Mouse (Mus musculus) heart, embryonic 10.5 days (tissue): ENCODE measurements at regions not wholly inside any gene's neighbourhood (a gene's known extent, or its start where the extent isn't known, plus 50 kb on each side); places are given as distances from the start of the nearest gene placed in this dataset.
"Not testable (repeated sequence)": the region's sequence is repeated elsewhere in the genome, so short reads cannot be mapped to it uniquely, and the experiment has no call there.

Experiments used
- DNase-seq: peaks from one replicate; pipeline ENCODE4 v3.0.0-alpha.2; 2017; ENCODE audit warnings: low spot score
- H3K27ac ChIP-seq: fragments of 300-500 bp; sonication (generic); 2 replicates; pipeline ENCODE4 v1.5.1; 2016; ENCODE audit warnings: mild to moderate bottlenecking
- H3K27me3 ChIP-seq: fragments of 300-500 bp; sonication (generic); 2 replicates; pipeline ENCODE4 v1.6.1; 2016; ENCODE audit warnings: mild to moderate bottlenecking; ENCODE audit not compliant: poor library complexity, insufficient read depth, severe bottlenecking
- H3K36me3 ChIP-seq: fragments of 300-500 bp; sonication (generic); 2 replicates; pipeline ENCODE4 v1.6.1; 2016; ENCODE audit warnings: mild to moderate bottlenecking, moderate library complexity
- H3K4me1 ChIP-seq: fragments of 300-500 bp; sonication (generic); 2 replicates; pipeline ENCODE4 v1.6.1; 2016; ENCODE audit warnings: mild to moderate bottlenecking
- H3K4me3 ChIP-seq: fragments of 300-500 bp; sonication (generic); 2 replicates; pipeline ENCODE4 v1.5.1; 2016; ENCODE audit warnings: mild to moderate bottlenecking, moderate library complexity
- H3K9me3 ChIP-seq: fragments of 300-500 bp; sonication (generic); 2 replicates; pipeline ENCODE4 v1.6.1; 2016; ENCODE audit warnings: mild to moderate bottlenecking, moderate library complexity
- WGBS: fragments of 180-500 bp; shearing (Covaris S2); methylation state at CpG from one replicate; pipeline ENCODE4 v1.1.7; 2016; 5-methylcytosine and 5-hydroxymethylcytosine counted together

DNA sequence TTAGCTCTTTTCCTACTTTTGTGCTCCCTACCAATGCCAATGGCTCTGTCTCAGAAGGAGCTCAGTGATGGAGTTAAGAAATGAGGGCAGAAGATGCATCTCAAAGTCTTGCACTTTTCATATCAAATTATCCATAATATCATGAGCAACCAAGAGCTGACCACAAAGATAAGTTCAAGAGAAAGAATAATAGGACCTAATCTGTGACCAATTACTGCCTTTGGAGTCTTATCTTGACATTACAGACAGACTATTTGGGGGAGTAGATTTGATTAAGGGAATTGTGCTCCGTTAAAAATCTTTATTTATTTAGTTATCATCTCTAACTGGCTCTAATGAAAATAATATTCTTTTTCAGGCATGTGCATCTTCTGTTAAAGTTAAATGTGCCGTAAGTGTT, 189.1 kb upstream of the Irak1bp1 start:
- H3K9me3 ChIP-seq = no peaks in the 10 kb centered on the region
- DNase-seq = no peak
- H3K4me3 ChIP-seq = no peak overlapping the region
- no peaks in the 10 kb centered on the region for H3K4me1 ChIP-seq
- 72% methylated on average over 2 of the region's 2 CpGs for WGBS
- no peaks in the 10 kb centered on the region for H3K27me3 ChIP-seq
- no peak overlapping the region for H3K27ac ChIP-seq
- no peaks in the 10 kb centered on the region for H3K36me3 ChIP-seq

DNA sequence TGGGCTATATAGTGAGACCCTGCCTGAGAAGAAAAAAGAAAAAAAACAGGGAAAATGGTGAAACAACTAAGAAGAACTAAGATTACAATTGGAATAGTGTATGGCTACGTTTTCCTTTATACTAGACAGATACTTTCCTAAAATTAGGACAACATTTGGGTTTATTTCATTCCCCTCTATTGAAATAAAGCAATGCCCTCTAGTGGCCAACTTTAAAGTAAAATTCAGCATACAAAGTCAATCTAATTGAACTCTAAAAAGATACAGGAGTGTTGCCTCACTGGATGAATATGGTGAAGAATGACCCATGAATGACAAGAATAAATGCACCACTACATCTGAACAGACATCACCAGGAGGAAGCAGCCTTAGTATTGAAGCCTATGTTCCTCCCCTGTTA, 185.4 kb upstream of the Irak1bp1 start:
- Histone ChIP-seq H3K4me1 (no peaks in the 10 kb centered on the region), H3K4me3 (no peak overlapping the region), H3K36me3 (no peaks in the 10 kb centered on the region), H3K27ac (no peak overlapping the region), H3K27me3 (no peaks in the 10 kb centered on the region), H3K9me3 (no peaks in the 10 kb centered on the region)
- no peak for DNase-seq
- 24% methylated on average over 1 of the region's 1 CpGs for WGBS

DNA sequence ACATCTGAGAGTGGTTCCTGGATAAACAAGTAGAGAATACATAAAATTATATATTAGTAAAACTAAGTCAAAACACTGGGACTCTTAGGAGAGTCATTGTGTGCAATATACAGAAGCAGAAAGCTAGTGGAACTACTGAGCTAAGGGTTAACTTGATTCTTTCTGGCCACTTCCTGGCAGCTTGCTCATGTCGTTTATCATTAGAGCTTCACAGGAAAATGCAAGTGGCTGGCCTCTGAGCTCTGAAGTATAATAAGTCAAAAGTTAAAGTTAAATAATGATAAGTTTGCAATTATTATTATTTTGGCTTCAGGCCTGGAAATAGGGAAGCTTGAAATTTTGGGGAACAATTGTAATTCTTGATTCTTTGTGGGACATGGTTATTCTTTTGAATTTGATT, 173.8 kb upstream of the Irak1bp1 start:
- H3K27ac ChIP-seq, H3K4me1 ChIP-seq, H3K27me3 ChIP-seq, H3K4me3 ChIP-seq, DNase-seq, H3K36me3 ChIP-seq, H3K9me3 ChIP-seq: not testable (repeated sequence)
- 13% methylated on average over 1 of the region's 1 CpGs for WGBS

DNA sequence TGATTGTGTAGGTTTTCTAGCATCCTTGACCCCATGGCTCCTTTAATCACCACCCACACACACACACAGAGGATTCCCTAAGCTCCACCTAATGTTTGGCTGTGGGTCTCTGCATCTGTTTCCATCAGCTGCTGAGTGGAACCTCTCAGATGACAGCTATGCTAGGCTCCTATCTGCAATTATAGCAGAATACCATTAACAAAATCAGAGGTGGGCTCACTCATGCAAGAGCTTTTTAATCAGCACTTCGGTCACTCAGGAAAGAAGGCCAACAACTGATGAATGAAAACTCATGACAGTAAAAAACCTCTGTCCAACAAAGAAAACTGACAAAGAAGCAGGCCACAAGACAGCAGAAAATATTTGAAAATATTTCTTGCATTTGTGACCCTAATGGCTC, 147.1 kb upstream of the Irak1bp1 start:
- Histone ChIP-seq H3K4me3 (no peak overlapping the region), H3K27me3 (no peaks in the 10 kb centered on the region), H3K36me3 (no peaks in the 10 kb centered on the region), H3K4me1 (no peaks in the 10 kb centered on the region), H3K27ac (no peak overlapping the region), H3K9me3 (no peaks in the 10 kb centered on the region)
- 90% methylated on average over 1 of the region's 1 CpGs for WGBS
- no peak for DNase-seq

DNA sequence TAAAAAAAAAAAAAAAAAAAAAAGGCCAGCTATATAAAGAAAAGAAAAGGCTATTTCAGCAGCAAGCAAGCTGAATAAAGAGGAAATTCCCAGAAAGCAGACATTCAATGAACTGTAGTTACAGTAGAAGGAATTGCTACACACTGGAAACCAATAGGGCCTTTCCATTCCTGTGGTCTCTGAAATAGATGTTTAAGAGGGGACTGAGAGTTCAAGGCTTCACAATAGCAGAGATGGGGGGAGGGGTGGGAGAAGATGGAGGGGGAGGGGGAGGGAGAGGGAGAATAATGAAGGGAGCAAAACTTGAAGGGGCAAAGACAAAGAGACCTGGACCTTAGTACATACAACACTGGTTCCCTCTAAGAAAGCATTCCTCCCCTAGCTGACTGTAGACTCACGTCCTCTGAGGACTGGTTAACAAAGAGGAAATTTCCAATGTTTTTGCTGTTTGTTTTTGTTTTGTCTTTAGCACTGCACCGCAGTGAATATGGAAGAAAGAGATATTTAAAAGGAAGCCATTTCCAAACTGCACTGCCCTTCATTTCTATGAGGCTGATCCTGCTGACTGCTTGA, 119.8 kb upstream of the Irak1bp1 start:
- Histone ChIP-seq H3K27ac (no peak overlapping the region), H3K36me3 (no peaks in the 10 kb centered on the region)

DNA sequence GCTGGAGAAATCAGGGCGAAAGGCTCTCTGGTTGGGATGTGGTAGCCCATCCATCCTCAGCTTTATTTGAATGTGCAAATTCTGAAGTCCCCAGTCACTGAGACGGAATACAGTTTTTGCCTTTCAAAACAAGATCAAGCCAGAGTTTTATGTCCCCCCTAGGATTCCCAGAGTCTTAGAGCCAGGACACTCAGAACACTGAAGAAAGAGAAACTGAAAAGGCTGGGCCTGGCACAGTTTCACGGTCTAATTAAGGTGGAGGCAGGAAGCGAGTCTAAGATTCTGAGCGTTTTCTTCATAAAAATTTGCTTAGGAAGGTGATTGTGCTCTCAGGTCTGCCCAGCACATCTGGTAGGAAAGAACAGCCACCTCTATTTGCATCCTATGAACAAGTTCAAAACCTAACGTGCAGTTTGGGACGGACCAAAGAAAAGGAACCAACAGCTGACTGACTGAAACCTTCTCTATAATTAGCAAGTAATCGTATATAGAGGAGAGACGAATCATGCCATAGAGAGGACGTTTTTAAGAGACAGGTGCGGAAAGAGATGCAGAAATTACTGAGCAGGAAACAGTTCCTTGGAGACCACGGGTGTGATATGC, 119.2 kb upstream of the Irak1bp1 start:
- DNase-seq = no peak
- Histone ChIP-seq H3K27me3 (no peaks in the 10 kb centered on the region), H3K9me3 (no peaks in the 10 kb centered on the region), H3K27ac (no peak overlapping the region), H3K36me3 (no peaks in the 10 kb centered on the region), H3K4me3 (no peak overlapping the region), H3K4me1 (no peaks in the 10 kb centered on the region)
- WGBS = 76% methylated on average over 12 of the region's 12 CpGs

More for the DNA sequence above, 119.8 kb upstream of the Irak1bp1 start:
- Histone ChIP-seq H3K4me3 (no peak overlapping the region), H3K9me3 (no peaks in the 10 kb centered on the region), H3K4me1 (no peaks in the 10 kb centered on the region), H3K27me3 (no peaks in the 10 kb centered on the region)
- 61% methylated on average over 2 of the region's 2 CpGs for WGBS
- no peak for DNase-seq

DNA sequence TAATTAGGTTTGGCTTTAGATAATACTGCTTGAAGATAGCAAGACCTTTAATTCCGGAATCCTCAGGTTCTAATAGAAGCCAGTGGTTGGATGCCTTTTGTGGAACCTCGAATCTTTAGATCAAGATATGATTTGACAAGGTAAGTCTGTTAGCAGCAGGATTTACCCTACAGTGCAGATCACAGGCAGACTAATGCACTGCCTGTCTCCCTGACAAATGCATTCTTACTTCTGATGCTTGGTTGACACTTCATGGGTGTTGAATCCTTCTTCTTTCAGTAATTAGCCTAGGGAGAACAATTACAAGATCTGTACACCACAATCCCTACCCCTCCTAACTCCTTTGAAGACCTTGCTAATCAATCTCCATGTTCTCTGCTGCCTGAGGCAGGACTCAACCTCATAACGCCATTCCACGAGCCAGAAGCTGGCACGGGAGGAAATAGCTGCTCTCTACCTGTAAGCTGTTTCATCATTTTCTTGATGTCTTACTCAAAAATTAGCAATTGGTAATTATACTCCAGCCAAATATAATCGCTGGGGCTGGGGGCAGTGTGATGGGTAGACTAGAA, 118.3 kb upstream of the Irak1bp1 start:
- no peak for DNase-seq
- Histone ChIP-seq H3K27ac (no peak overlapping the region), H3K9me3 (no peaks in the 10 kb centered on the region), H3K27me3 (no peaks in the 10 kb centered on the region), H3K36me3 (no peaks in the 10 kb centered on the region), H3K4me3 (no peak overlapping the region), H3K4me1 (no peaks in the 10 kb centered on the region)
- 77% methylated on average over 6 of the region's 6 CpGs for WGBS

DNA sequence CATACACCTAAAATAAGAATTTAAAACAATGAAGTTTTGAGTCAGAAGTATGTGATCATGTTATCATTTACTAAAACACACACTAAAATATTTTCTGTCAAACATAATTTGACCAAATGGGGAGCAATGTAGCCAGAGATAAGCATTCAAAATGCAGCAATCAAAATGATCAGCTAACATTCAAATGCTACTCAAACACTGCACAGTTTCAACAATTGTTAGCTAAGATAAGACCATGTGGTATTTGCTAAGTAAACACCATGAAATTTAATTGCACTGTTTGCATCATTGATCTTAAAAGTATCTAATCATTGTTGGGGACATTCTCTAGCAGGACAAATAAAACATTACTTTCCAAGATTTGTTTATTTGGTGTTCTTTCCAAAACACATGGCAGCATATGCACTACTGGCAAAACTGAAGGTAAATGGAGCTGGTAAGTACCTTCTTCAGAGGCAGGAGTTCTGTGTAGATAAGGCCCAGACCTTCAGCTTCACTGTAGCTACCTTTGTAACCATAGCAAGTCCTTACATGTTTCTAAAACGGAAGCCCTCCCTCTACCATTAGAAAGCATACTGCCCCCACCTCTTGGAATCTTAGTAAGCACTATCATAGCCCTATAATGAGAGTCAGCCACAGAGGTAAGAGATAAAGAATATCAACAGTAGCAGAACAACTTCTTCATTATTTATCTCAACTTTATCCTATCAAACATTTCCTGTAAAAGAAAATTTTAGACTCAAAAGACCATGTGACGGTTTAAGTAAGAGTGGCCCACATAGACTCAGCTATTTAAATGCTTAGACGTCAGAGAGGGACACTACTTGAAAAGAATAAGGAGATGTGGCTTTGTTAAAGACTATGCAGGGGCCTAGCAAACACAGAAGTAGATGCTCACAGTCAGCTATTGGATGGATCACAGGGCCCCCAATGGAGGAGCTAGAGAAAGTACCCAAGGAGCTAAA, 116.3 kb upstream of the Irak1bp1 start:
- Histone ChIP-seq H3K9me3 (no peaks in the 10 kb centered on the region), H3K27me3 (no peaks in the 10 kb centered on the region), H3K27ac (no peak overlapping the region), H3K4me3 (no peak overlapping the region), H3K36me3 (no peaks in the 10 kb centered on the region), H3K4me1 (no peaks in the 10 kb centered on the region)
- no peak for DNase-seq
- WGBS = 71% methylated on average over 3 of the region's 3 CpGs

DNA sequence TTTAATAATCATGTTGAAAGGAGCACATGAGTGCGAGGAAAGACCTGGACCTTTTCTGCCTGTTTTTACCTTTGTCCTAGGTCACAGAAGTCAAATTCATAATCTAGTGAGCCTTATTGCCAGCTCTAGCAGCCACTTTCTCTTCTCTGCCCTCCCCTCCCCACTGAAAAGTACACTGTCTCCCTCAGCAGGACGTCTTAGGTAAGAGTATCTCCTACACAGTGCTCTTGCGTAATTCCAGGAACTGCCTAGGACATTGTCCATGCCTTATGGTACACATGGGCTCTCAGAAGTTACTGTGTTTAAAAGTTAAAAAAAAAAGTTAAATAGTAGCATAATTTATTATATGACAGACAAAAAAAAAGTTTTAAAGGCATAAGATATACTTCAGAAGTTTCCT, 100.7 kb upstream of the Irak1bp1 start:
- H3K4me3 ChIP-seq = no peak overlapping the region
- 63% methylated on average over 3 of the region's 3 CpGs for WGBS
- no peak for DNase-seq
- H3K27me3 ChIP-seq = no peaks in the 10 kb centered on the region
- no peaks in the 10 kb centered on the region for H3K4me1 ChIP-seq
- H3K36me3 ChIP-seq = no peaks in the 10 kb centered on the region
- H3K9me3 ChIP-seq = no peaks in the 10 kb centered on the region
- H3K27ac ChIP-seq = no peak overlapping the region

DNA sequence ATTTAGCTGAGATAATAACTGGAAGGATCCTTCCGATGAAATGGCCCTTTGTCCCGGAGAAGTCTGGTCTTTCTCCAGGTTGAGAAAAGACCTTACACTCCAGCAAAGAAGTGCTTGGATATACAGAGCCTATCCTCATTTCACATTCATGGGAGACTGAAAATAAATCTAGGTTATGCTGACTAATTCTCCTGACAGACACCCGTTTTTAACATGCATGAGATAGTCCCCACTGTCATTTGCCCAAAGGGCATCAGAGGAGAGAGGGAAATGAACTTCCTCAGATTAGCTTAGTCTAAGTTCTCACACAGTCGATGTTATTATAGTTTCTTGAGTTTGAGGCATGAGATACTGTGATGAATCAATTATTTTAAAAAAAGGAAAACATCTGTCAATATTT, 99.7 kb upstream of the Irak1bp1 start:
- Histone ChIP-seq H3K4me1 (no peaks in the 10 kb centered on the region), H3K27me3 (no peaks in the 10 kb centered on the region), H3K27ac (no peak overlapping the region), H3K4me3 (no peak overlapping the region), H3K9me3 (no peaks in the 10 kb centered on the region), H3K36me3 (no peaks in the 10 kb centered on the region)
- no peak for DNase-seq
- WGBS = 74% methylated on average over 4 of the region's 4 CpGs

DNA sequence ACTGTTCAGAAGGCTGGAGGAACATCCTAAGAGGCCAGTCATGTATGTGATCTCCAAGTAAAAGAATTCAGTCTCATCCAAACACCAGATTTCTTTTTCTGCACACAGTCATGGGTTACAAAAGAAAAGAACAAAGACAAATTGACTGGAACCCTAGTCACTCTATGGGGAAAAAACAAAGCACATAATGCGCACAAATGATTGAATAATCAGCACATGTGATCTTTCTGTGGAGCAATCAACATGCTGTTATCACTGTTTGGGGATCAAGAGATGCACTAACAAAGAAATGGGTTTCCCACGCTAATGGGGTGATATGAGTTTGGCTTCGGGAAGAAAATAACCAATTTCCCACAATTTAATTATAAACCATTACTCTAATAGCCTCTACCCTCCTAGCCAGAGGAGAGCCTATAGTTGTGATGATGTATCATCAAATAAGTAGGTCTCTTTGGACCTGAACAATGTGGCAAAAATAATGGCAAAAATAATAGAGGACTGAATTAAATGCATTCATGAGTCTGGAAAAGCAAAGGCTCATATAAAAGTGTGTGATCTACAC, 96.2 kb upstream of the Irak1bp1 start:
- DNase-seq = no peak
- Histone ChIP-seq H3K9me3 (no peaks in the 10 kb centered on the region), H3K36me3 (no peaks in the 10 kb centered on the region), H3K4me3 (no peak overlapping the region), H3K4me1 (no peaks in the 10 kb centered on the region), H3K27me3 (no peaks in the 10 kb centered on the region), H3K27ac (no peak overlapping the region)
- WGBS = 76% methylated on average over 3 of the region's 3 CpGs

DNA sequence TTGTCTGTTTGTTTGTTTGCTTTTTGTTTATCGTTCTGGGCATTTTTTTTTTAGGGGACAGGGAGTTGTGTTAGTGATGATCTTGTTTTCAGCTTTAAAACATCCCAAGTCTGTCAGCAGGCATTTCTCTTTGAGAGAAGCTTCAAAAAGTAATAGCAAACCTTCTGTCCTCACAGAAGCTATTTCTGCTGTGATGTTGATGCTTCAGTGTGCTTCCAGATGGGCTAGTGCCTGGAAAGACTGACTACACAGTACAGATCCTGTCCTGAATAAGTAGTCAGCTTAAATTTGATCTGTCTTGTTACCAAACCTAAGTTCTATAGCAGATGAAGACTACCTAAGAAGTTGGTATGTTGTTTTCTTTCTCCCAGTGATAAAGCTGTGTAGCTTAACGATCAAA, 94.4 kb upstream of the Irak1bp1 start:
- no peaks in the 10 kb centered on the region for H3K36me3 ChIP-seq
- H3K9me3 ChIP-seq = no peaks in the 10 kb centered on the region
- H3K4me1 ChIP-seq = no peaks in the 10 kb centered on the region
- 67% methylated on average over 2 of the region's 2 CpGs for WGBS
- DNase-seq = no peak
- H3K27ac ChIP-seq = no peak overlapping the region
- H3K4me3 ChIP-seq = no peak overlapping the region
- H3K27me3 ChIP-seq = no peaks in the 10 kb centered on the region

DNA sequence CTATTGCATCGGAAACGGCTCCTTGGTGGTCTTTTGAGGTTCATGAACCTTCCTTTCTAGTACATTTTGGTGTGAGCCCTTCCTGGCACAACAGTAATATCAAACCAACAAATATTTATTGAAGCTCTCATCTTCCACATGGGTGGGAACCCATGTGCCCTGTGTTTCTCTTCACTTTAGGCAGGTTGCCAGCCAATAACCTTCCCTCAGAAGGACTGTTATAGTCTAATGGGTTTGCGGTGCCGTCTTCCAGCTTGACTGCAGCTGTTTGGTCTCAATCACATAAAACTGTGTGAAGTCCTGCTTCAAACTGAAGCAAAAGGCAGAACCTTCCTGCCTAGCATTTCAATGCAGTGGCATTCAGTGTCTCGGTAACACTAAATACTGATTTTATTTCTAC, 69.4 kb upstream of the Irak1bp1 start:
- no peak overlapping the region for H3K4me3 ChIP-seq
- no peaks in the 10 kb centered on the region for H3K27me3 ChIP-seq
- no peak overlapping the region for H3K27ac ChIP-seq
- no peaks in the 10 kb centered on the region for H3K9me3 ChIP-seq
- no peaks in the 10 kb centered on the region for H3K36me3 ChIP-seq
- 85% methylated on average over 5 of the region's 5 CpGs for WGBS
- DNase-seq = no peak
- H3K4me1 ChIP-seq = no peaks in the 10 kb centered on the region
